Mouse (Mus musculus): ENCODE data around the gene Tgfb1. TPM values are rescaled to one million over a fixed set of nuclear protein-coding genes. Genes with fewer than 3 reads are reported as not detected.
"Not testable (repeated sequence)": the region's sequence is repeated elsewhere in the genome, so short reads cannot be mapped to it uniquely, and the experiment has no call there.

Gene Tgfb1
- polyA plus RNA-seq, 1 experiment = 4.9 TPM

DNA sequence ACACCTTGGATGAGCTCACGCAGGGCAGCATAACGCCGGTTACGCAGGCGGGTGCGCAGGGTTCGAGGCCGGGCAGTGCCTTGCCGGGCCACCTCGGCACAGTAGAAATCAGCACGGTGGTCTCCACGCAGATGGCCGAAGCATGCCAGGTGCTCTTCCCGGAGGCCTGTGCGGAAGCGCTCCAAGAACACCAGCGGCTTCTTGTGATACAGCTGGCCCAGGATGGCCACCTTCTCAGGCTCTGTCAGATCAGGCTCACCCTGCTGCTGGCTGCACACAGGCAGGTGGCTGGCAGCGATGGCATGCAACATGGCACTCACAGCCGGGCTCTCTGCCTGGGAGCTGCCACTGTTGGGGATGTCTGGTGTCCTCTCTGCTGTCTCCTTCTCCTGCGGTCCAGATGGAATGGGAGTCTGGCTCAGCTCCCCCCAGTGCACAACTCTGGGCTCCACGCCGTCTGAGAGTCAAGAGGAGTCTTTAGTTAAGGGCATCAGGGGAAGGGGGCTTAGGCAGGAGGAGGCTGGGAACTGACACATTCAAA lies 29.0 kb downstream of the Tgfb1 start:
- TF ChIP-seq CTCF (IDR thresholded peaks at IDR 0.05; ENCODE audit: borderline replicate concordance, insufficient read depth, low read depth, low read length) = no peak
- no peak for TF ChIP-seq POLR2A (IDR thresholded peaks at IDR 0.05; ENCODE audit: borderline replicate concordance, insufficient read depth, low read length)
- Histone ChIP-seq H3K27me3 (ENCODE audit: control insufficient read depth, insufficient read depth, low read length) (no peaks in the 10 kb centered on the region), H3K27ac (ENCODE audit: insufficient read depth, low read length) (no peak overlapping the region), H3K4me1 (ENCODE audit: control insufficient read depth, insufficient read depth, low read length) (peaks cover 17% of the 10 kb centered on the region), H3K4me3 (replicated peaks; ENCODE audit: insufficient read depth, low read depth, low read length) (no peak overlapping the region)
- no peak for DNase-seq
- 77% methylated on average over 22 of the region's 22 CpGs for WGBS

DNA sequence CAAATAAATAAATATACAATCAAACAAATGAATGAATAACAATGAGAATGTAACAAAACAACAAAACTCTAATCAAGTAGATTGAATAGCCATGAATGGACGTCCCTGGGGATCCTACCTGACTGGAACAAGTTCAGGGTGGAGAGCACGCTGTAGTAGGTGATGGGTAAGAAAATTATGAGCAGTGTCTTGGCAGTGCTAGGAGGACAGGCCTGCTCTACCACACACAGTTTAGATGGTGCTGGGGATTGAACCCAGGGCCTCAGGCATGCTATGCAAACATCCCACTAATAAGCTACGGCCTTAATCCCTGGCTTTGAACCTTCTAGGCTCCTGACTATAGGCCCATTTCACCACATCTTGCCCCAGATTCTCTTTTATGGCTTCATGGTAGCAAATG lies 30.7 kb downstream of the Tgfb1 start:
- no peak for DNase-seq
- WGBS = 90% methylated on average over 3 of the region's 3 CpGs
- no peak for TF ChIP-seq POLR2A (IDR thresholded peaks at IDR 0.05; ENCODE audit: borderline replicate concordance, insufficient read depth, low read length)
- no peak for TF ChIP-seq CTCF (IDR thresholded peaks at IDR 0.05; ENCODE audit: borderline replicate concordance, insufficient read depth, low read depth, low read length)
- no peak overlapping the region for H3K27ac ChIP-seq (ENCODE audit: insufficient read depth, low read length)
- H3K27me3 ChIP-seq (ENCODE audit: control insufficient read depth, insufficient read depth, low read length) = no peaks in the 10 kb centered on the region
- no peak overlapping the region for H3K4me3 ChIP-seq (replicated peaks; ENCODE audit: insufficient read depth, low read depth, low read length)
- H3K4me1 ChIP-seq (ENCODE audit: control insufficient read depth, insufficient read depth, low read length) = peaks cover 2% of the 10 kb centered on the region

DNA sequence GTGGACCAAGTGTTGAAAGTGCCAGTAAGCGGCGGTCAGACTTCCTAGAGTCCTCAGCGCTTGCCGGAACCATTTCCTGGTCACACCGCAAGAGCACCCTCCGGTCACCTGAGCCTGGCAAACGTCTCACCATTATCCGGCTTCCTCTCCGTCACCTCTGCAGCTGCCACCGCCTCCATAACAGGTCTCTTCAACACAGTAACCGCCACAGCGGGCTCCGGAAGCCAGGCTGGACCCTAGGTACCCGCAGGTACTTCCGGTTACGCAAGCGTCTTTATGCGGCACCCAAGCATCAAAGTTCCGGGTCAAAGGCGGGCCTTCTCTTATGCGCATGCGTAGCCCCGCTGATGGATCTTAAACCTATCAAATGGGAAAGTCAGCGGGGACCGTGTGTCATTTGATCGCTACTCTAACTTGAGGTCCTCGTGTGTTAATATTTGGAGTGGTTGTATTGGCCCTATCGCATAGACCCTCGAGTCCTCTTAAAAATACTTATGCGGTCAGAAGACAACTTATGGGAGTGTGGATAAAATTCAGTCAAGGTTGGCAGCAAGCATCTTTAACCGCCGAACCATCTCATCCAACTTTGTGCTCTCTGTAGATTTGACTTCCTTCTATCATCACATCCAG lies 32.1 kb downstream of the Tgfb1 start, which contains the start of gene Ccdc97:
Ccdc97 (minus strand) TSS at position 301 of the 630 bp plus-strand sequence.
- 2% methylated on average over 32 of the region's 32 CpGs for WGBS
- DNase-seq = peak; percentile 95
- H3K27me3 ChIP-seq (ENCODE audit: control insufficient read depth, insufficient read depth, low read length) = no peaks in the 10 kb centered on the region
- peak within 1 kb of the TSS; percentile 54 for H3K4me3 ChIP-seq (replicated peaks; ENCODE audit: insufficient read depth, low read depth, low read length)
- TF ChIP-seq CTCF (IDR thresholded peaks at IDR 0.05; ENCODE audit: borderline replicate concordance, insufficient read depth, low read depth, low read length) = no peak
- peak; percentile 69; the same call in 1 of the 2 replicates for TF ChIP-seq POLR2A (IDR thresholded peaks at IDR 0.05; ENCODE audit: borderline replicate concordance, insufficient read depth, low read length)
- H3K4me1 ChIP-seq (ENCODE audit: control insufficient read depth, insufficient read depth, low read length) = no peaks in the 10 kb centered on the region
- peak within 1 kb of the TSS; percentile 58 for H3K27ac ChIP-seq (ENCODE audit: insufficient read depth, low read length)

DNA sequence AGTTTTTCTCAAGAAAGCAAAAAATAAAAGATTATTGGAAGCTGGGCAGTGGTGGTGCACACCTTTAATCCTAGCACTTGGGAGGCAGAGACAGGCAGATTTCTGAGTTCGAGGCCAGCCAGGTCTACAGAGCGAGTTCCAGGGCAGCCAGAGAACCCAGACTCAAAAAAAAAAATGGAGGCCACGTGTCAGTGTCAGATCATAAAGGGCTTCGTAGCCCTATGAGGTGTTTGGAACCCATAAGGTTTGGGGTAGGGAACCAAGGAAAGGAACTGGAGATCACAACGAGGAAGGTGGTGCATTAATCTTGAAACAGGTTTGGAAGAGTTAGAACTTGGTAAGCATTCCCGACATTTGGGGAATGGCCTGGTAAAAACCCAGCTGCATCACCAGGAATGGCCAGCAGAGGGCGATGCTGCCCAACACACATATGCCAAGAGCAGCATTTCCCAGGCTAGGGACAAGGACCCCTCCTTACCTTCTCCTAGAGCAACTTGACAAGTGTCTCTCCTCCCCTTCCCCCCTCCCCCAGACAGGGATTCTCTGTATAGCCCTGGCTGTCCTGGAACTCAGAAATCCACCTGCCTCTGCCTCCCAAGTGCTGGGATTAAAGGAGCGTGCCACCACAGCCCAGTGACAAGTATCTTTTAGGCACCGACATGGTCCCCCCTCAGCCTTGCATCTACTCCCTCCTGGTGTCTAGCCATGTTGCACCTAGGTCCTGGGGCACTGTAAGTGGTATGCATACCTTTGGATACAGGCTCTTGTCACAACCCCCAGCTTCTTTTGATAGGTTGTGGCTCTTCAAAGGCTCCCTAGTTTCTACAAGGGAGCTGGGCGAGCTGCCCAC lies 33.2 kb downstream of the Tgfb1 start:
- WGBS = 55% methylated on average over 10 of the region's 10 CpGs
- TF ChIP-seq POLR2A (IDR thresholded peaks at IDR 0.05; ENCODE audit: borderline replicate concordance, insufficient read depth, low read length) = no peak
- TF ChIP-seq CTCF (IDR thresholded peaks at IDR 0.05; ENCODE audit: borderline replicate concordance, insufficient read depth, low read depth, low read length) = peak; percentile 92

DNA sequence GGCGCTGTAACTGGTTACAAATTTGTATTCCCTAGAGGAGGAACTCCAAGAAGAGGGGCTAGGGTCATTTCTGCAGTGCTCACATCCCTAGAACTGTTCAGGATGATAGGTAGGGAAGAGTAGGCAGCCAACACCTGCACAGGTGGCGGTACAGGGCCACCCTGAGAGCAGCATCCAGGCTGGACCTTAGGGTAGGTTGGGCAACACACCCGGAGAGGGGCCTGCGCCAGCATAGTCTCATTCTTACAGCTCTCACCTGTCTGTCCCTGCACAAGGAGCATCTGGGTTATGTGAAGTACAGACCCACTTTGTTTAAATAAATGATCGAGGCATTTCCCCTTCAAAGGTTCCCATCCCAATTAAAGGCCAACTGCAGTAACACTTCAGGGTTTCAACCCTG lies 34.0 kb downstream of the Tgfb1 start:
- Histone ChIP-seq H3K27ac (ENCODE audit: insufficient read depth, low read length) (no peak overlapping the region), H3K4me3 (replicated peaks; ENCODE audit: insufficient read depth, low read depth, low read length) (no peak overlapping the region), H3K27me3 (ENCODE audit: control insufficient read depth, insufficient read depth, low read length) (no peaks in the 10 kb centered on the region), H3K4me1 (ENCODE audit: control insufficient read depth, insufficient read depth, low read length) (no peaks in the 10 kb centered on the region)
- TF ChIP-seq POLR2A (IDR thresholded peaks at IDR 0.05; ENCODE audit: borderline replicate concordance, insufficient read depth, low read length) (no peak), CTCF (IDR thresholded peaks at IDR 0.05; ENCODE audit: borderline replicate concordance, insufficient read depth, low read depth, low read length) (no peak)
- no peak for DNase-seq
- WGBS = 86% methylated on average over 5 of the region's 5 CpGs

More for the DNA sequence above, 33.2 kb downstream of the Tgfb1 start:
- H3K27ac ChIP-seq (ENCODE audit: insufficient read depth, low read length) = no peak overlapping the region
- no peaks in the 10 kb centered on the region for H3K27me3 ChIP-seq (ENCODE audit: control insufficient read depth, insufficient read depth, low read length)
- H3K4me3 ChIP-seq (replicated peaks; ENCODE audit: insufficient read depth, low read depth, low read length) = no peak overlapping the region
- H3K4me1 ChIP-seq (ENCODE audit: control insufficient read depth, insufficient read depth, low read length) = no peaks in the 10 kb centered on the region
- peak; percentile 65 to 82 for DNase-seq

DNA sequence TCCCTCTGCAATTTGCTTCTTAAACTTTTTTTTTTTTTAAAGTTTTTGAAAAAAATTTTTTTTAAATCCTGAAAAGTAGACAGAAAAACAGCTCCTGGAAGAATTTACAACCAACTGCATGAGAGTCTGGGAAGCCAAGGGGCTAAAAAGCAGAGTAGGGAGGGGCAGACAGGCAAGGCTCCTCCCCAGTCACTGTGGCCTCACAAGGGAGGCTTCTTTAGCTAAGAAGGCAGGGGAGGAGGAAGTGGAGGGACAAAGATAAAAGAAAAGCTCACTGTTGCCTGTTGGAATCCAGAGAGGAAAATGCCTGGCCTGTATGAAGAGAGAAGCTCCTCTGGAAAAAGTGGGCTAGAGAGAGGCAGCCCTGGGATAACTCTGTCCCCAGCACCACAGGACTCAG lies 35.0 kb downstream of the Tgfb1 start:
- H3K4me1 ChIP-seq (ENCODE audit: control insufficient read depth, insufficient read depth, low read length); H3K27ac ChIP-seq (ENCODE audit: insufficient read depth, low read length); DNase-seq; H3K4me3 ChIP-seq (replicated peaks; ENCODE audit: insufficient read depth, low read depth, low read length); H3K27me3 ChIP-seq (ENCODE audit: control insufficient read depth, insufficient read depth, low read length): not testable (repeated sequence)

DNA sequence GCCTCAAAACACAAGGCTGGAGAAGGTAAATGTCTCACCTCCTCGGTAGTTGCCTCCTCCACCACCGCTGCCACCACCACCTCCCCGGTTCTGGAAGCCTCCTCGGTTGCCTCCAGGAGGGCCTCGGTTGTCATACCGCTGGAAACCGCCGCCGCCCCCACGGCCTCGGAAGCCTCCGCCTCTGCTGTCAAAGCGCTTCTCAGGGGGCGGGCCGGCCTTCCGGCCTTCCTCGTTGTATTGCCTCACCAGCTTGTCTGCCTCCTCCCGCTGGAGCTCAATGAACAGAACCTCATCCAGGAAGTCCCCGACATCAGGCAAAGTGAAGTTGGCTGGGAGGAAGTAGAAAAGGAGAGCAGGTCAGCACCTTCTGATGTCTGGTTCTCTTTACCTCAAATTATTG lies 39.1 kb downstream of the Tgfb1 start:
- TF ChIP-seq POLR2A (IDR thresholded peaks at IDR 0.05; ENCODE audit: borderline replicate concordance, insufficient read depth, low read length) (no peak), CTCF (IDR thresholded peaks at IDR 0.05; ENCODE audit: borderline replicate concordance, insufficient read depth, low read depth, low read length) (no peak)
- WGBS = 77% methylated on average over 19 of the region's 19 CpGs
- DNase-seq = no peak
- H3K27me3 ChIP-seq (ENCODE audit: control insufficient read depth, insufficient read depth, low read length) = no peaks in the 10 kb centered on the region
- no peak overlapping the region for H3K4me3 ChIP-seq (replicated peaks; ENCODE audit: insufficient read depth, low read depth, low read length)
- no peak overlapping the region for H3K27ac ChIP-seq (ENCODE audit: insufficient read depth, low read length)
- H3K4me1 ChIP-seq (ENCODE audit: control insufficient read depth, insufficient read depth, low read length) = no peaks in the 10 kb centered on the region

DNA sequence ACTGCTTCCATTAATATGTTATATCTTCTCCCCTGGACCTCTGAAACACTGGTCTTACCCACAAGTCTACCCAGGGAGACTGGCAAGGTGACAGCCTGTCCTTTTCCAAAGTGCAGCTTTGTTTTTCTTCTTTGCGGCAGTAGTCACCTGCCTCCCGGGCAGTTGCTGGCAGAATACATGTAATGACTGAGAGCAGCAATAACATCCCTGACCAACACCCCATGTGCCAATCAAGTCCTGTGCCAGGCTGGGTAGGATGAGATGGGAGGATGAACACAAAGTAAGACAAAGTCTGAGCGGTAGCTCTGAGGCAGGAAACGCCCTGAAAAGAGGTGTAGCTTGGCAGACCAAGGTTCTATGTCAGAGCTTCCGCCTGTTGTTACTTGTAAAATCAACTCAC lies 41.0 kb downstream of the Tgfb1 start:
- H3K27ac ChIP-seq (ENCODE audit: insufficient read depth, low read length) = no peak overlapping the region
- WGBS = 71% methylated on average over 5 of the region's 5 CpGs

More for the DNA sequence above, 41.0 kb downstream of the Tgfb1 start:
- TF ChIP-seq POLR2A (IDR thresholded peaks at IDR 0.05; ENCODE audit: borderline replicate concordance, insufficient read depth, low read length) = no peak
- no peak for TF ChIP-seq CTCF (IDR thresholded peaks at IDR 0.05; ENCODE audit: borderline replicate concordance, insufficient read depth, low read depth, low read length)
- no peak for DNase-seq
- Histone ChIP-seq H3K4me1 (ENCODE audit: control insufficient read depth, insufficient read depth, low read length) (no peaks in the 10 kb centered on the region), H3K4me3 (replicated peaks; ENCODE audit: insufficient read depth, low read depth, low read length) (no peak overlapping the region), H3K27me3 (ENCODE audit: control insufficient read depth, insufficient read depth, low read length) (no peaks in the 10 kb centered on the region)
